Mouse (Mus musculus): ENCODE measurements around the gene Mgarp.

GRCm38 (mm10) chr3:51399531-51399930 is 3.0 kb upstream of the Mgarp start:
- TF ChIP-seq CTCF (IDR thresholded peaks at IDR 0.05; ENCODE audit: extremely low read depth, insufficient read depth, low read length) (no peak), POLR2A (IDR thresholded peaks at IDR 0.05; ENCODE audit: extremely low read depth, insufficient read depth, low read length) (no peak)
